Mouse (Mus musculus) lung, postnatal 4 days (tissue): ENCODE results near the gene R3hdml.

Experiments
- DNase-seq, 2 experiments: peaks; one replicate each; pipeline ENCODE4 v3.0.0; 2021

The R3hdml gene

DNA sequence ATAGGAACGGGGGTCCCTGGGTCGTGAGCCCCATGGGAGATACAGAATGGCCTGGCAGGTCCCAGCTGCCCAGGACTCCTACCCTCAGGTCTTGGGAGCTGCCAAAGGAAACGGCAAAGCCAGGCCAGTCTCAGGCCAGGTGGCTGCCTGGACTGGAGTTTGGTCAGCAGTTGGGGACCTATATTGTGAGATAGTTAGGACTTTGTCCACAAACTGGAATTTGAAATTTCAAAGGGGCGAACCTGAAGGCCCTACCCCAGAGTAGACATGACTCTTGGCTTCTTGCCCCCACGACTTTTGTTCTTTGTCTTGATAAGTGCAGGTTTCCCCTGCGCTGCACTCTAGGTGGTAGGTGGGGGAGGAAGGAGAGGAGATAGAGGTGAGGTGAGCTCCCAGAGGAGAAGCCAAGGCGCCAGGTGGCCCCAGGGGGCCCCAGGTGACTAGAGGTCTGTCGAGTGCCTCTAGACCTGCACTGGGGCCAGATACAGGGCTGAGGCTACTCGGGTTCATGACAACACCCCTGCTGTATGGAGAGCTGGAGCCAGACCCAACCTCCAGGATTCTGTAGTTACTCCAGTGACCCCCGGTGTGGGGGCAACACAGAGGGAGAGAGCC is 49.6 kb downstream of the R3hdml start:
- no peak for DNase-seq

DNA sequence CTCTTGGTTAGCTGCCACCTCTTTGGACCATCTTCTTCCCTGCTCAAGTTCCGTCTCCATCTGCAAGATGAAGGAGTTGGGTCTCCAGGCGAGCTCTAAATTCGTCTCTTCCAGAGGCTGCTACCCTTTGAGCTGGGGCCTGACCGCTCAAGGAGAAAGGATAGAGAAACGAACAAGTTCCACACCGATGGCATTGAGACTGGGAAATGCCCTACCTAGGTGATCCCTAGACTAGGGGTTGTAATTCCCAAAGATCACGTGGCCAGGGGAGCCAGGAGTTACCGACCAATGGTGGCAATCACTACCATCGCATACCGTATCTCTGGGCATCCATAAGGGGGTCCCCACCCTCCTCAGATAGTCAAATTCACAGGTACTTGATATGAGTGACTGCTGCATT is 50.6 kb downstream of the R3hdml start:
- DNase-seq, result no peak

DNA sequence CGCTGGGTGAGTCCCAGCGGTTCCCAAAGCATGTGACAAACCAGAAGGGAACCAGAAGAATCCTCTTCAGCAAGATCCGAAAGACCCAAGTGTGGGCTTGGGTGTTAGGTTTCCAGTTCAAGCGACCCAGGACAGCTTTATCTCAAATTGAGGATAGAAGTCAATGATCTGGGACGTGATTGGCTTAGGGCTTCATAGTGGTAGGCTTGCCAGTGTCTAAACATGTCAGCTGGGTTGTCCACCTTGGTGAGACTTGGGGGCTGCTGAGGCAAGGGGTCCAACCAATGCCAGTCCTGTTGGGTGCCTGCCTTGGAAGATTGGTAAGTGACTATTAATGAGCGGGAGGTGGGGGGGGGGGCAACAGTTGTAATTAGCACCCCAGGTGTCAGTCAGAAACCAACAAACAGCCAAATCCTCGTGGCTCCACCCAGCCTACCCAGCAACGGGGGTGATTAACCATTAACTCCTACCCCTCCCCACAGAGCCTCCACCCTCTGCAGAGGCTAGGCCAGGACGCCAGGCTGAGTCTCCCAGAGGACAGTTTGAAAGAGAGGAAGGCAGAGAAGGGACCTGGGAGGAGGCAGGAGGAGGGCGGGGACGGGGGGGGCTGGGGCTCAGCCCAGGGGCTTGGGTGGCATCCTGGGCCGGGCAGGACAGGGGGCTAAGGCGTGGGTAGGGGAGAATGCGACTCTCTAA is 54.7 kb downstream of the R3hdml start:
- DNase-seq, result no peak

DNA sequence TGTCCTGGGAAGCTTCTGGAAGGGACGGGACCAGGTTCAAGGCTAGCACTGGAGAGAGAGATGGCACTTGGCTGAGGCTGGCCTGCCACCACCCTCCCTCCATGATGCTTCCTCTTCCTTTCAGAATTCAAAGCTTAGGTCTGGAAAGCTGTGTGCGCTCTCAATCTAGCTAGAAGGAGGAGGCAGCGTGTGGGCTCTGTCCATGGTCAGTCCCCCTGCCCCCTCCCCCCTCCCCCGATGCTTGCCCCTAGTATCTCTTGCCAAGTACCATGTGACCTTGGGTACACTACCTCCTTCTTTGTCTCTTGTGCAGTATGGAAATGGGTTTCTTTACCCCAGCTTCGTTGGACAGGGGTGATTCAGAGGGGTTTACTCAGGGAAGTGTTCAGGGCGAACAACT is 56.7 kb downstream of the R3hdml start:
- no peak for DNase-seq

DNA sequence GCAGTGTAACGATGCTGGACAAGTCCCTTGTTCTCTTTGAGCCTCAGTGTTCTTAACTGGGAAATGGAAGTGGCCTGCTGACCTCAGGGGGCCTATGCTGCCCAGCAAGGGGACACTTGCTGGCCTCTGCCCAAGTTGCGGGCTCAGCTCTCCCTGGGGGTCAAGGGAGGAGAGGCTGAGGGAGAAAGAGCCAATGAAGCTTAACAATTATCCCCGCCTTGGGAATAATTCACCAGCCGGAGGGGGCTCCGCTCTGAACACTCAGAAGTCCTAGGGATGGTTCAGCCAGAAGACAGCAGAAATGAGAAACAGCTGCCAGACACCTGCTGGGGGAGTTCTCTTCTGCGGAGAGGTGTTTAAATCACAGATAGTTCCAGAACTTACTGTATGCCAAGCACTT is 57.7 kb downstream of the R3hdml start:
- DNase-seq, result no peak
